Mouse (Mus musculus) urinary bladder, postnatal 10 days (tissue): Measurements from ENCODE around the gene Sort1.

ENCODE experiments used
- DNase-seq: peaks from one replicate; pipeline ENCODE4 v3.0.0; 2022; ENCODE audit warnings: low spot score

Sort1 gene

DNA sequence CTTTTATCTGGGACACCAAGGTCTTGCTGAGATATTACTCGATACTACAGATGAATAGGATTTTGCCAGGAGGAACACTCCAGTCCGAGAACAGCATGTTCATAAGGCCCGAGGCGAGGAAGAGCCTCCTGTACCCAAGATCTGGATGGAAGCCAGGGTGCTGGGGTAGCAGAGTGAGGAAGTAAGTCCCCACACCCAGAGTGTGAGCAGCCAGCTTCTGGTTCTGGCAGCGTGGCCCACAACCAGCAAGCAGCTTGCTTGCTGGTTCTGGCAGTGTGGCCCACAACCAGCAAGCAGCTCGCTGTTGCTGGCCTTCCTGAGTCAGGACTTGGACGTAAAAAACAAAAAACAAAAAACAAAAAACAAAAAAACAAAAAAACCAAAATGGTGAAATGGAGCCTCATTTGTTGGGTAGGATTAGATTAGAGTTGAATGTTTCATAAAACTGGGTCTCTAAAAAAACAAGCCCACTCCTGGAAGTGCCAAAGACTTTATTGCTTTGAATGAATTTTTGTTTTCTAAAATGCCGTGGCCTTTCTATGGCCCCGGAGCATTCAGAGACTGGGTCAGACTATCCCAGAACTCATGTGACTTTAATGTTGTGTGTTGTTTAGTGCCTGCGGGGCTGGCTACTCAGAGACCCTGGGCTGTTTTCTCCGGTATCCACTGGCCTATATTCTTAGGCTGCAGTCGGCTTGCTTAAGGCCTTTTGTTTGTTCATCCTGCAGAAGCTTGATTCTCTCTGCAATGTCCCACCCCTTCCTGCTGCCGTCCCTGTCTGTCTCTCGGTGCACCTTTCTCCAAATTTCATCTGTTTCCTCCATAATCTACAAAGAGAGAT is 11.7 kb downstream of the Sort1 start:
- no peak for DNase-seq

- DNase-seq, result no peak
Observed at GRCm38 (mm10) chr3:108296220-108297049, 12.6 kb downstream of the Sort1 start.

DNA sequence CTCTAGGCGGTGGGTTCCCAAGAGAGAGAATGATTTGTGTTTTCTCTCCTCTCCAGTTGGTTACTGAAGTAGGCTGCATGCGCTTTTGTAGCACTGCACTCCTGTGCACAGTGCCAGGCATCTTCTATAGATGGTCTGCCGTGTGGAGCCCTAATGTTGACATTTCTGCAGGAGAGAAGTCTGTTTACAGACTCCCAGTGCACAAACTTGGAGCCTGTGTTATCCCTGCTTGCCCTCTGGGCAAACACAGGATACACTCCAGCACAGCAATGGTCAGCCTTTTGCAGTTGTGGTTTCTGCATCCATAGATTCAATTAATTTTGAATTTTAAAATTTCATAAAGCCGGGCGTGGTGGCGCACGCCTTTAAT is 13.2 kb downstream of the Sort1 start:
- DNase-seq, result no peak

DNA sequence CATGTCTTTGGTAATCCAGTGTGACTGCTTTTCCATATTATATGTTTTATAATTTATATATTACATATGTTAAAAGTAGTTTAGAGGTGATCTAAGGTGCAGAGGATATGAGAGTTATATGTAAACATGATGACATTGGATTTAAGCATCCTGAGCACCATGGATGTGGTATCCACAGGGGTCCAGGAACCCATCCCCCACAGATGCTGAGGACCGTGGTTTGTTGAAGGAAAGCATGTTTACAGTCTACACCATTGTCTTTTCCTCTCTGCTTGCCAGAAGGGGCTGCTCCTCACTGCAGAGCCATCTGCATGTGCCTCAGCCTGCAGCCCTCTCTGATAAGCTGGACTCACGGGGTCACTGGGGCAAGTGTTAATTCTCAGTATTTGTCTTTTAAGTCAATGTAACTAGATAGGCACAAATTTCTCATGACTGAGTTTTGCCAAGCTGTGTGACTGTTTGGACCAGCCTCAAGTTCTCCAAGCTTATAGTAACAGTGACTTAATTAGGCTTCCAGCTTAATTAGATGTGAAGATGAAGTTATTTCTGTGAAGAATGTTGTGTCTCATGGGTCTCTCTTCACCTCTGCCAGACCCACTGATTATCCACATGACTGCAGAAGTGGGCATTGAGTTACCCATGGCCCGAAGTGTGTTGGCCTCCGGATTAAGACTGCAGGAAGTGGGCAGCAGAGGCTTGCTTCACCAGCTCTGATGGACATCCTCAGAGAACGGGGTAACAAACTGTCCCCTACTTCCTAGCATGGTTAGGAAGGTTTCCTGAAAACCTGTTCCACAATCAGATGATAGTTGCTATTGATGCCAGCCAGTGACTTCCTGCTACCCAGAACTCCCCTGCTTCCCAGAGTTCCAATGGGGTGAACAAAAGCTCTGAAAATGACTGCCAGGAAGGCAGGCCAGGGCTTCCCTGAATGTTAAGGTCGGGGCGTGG is 14.0 kb downstream of the Sort1 start:
- DNase-seq, result no peak

DNA sequence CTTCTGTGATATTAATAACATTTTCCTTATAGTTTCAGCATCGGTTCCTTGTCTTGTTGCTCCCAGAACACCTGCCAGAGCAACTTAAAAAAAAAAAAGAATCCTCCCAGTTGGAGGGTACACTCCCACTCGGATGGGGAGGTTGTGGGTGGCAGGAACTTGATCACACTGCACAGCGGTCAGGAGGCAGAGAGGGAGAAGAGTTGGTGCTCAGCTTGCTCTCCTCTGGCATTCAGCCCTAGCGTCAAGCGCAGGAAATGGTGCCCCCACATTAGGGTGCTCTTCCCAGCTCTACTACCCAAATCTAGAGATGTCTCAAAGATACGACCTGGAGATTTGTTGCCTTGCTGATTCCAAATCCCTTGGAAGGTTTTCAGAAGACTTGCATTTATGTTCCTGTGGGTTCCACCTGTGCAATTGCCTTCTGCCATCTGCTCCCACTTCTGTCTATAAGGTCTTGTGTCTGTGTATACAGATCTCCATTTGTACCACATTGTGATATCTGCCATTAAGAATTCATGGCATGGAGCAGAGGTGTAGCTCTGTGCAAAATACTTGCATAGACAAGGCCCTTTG is 16.7 kb downstream of the Sort1 start:
- DNase-seq, result no peak

DNA sequence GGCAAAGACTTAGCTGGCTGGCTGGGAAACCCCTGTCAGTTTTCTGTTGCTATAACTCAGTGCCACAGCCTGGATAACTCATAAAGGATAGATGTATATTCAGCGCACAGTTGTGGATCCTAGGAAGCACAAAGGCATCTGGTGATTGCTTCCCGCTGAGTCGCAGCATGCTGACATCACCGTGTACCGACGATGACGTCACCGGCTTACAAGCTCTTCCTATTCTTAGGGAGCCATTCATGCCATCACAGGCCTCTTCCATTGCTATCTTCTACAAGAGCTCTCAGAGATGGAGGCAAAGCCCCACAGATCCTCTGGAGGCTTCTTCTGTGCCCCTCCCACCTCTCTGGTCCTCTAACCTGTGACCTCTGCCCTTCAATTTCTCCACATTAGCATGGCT is 19.8 kb downstream of the Sort1 start:
- DNase-seq, result no peak

DNA sequence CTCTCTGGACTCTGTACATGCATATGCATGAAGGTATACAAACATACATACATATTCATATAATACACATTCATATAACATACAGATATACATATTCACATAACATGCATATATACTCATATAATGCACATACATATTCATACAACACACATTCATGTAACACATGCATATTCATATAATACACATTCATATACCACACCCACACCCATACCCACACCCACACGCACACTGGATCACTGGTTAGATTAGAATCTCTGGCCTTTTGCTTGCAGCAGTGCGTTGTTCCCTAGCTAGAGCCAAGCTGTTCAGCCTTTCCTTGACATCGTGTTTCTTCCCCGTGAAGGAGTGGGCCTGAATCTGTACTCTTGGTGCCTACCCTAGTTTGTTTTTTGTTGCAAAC is 20.9 kb downstream of the Sort1 start:
- no peak for DNase-seq

DNA sequence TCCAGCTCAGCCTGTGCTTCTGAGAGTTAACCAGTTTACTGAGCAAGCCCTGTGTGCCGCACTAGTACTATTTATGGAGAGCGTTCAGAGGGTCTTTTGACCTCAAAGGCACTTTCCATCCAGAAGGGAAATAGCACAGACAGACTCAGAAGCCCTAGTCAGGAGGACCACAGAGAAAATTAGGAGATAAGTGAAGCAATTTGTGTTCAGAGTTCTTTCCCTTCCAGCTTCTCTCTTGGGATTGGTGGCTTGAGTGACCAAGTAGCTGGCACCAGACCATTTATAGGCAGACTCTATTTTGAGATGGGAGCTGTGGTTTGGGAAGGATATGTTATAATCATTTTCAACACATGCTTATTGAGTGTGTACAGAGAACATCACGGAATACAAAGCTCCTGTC is 22.5 kb downstream of the Sort1 start:
- no peak for DNase-seq

GRCm38 (mm10) chr3:108307485-108307884 is 23.6 kb downstream of the Sort1 start:
- no peak for DNase-seq

- no peak for DNase-seq
Observed at GRCm38 (mm10) chr3:108310921-108311341, 27.0 kb downstream of the Sort1 start.

GRCm38 (mm10) chr3:108311688-108312087 is 27.8 kb downstream of the Sort1 start:
- DNase-seq, result no peak

GRCm38 (mm10) chr3:108312414-108312813 is 28.5 kb downstream of the Sort1 start:
- no peak for DNase-seq

DNA sequence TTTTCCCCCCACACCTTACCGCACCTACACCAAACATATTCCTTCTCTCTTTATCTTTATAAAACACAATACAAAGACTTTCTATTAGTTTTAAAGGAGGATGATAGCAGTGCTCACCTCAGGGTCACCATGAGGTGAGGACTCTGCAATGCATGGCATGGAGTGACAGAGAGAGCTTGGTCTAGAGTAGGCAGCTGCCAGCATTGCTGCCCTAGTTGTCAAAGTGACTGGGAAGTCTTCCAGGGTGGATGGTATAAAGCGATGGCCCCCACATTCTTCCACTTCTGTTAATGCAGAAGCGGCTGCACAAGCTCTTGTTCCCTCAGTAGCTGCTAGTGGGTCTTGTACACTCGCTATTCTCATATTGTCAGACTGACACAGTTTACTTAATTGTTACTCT is 29.3 kb downstream of the Sort1 start:
- DNase-seq, result no peak

DNA sequence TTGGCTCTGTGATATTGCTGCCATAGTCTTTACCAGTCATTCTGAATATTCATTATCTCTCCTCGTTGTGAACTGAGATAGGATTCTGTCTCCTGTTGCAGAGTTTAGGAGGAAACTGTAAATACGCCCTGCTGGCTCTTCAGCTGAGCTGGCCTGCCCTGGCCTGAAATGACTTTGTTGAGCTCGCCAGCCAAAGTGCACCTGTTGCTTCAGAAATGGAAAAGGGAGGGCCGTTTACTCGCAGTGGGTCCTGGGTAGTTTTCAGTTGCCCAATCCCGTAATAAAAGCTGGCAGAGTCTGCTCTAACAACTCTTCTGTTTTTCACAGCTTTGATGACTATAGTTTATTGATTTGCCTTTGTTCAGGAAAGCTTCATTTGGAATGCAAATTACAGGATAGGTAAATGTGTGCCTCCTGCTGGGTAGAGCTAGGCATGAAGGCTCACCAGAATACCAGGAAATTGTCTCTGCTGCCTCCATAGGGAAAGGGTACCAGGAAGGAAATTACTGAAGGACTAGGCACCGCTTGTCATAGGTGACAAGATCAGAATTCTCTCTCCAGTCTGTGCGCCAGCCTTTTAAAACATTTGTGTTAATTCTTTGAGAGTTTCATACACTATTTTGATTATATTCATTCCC is 30.3 kb downstream of the Sort1 start:
- no peak for DNase-seq

DNA sequence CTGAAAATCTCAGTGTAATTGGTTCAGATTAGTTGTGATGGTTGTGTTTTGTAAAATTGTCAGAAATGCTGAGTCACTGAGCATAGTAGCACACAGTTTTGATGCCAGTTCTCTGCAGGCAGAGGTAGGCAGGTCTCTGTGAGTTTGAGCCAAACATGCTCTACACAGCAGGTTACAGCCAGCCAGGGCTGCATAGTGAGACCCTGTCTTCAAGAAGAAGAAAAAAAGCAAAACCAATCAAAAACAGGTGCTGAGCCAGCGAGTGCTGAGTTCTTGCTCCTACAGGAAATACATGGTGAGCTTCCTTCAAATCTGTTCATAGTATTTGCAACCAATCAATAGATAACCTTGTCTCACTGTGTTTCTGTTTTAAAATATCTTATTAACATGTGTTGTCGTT is 34.6 kb downstream of the Sort1 start:
- DNase-seq, result no peak

DNA sequence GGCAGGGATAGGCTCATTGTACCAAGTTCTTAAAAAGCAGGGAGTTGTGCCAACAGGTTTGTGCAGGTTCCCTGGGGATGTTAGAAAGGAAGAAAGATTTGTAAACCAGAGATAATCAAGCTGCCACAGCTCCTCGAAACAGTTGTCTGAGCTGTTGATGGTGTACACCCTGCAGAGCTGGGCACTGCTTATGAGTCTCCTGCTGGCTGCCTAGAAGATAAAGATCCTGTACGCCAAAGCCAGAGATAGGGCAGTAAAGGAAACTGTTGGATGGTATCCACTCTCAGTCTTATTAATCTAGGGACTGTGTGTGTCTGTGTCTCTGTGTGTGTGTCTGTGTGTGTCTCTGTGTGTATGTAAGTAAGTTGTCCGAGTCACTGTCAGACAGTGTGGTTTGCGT is 37.8 kb downstream of the Sort1 start:
- no peak for DNase-seq

DNA sequence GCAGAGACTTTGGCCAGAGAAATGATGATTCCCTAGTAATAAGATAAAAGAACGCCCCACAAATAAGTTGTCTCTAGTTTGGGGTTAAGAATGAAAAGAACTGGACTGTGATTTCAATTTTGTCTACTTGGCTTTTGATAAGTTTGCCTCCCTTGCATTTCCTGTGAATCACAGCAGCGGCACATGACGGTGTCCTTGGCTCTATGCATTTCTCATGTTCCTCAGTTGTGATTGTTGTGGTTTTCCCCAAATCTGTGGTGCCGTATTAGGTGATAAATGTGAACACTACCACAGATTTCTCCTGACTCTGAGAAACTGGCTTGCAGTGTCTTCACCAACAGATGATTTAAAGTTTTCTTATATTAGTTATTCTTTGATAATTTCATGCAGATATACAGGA is 38.3 kb downstream of the Sort1 start:
- DNase-seq, result no peak

DNA sequence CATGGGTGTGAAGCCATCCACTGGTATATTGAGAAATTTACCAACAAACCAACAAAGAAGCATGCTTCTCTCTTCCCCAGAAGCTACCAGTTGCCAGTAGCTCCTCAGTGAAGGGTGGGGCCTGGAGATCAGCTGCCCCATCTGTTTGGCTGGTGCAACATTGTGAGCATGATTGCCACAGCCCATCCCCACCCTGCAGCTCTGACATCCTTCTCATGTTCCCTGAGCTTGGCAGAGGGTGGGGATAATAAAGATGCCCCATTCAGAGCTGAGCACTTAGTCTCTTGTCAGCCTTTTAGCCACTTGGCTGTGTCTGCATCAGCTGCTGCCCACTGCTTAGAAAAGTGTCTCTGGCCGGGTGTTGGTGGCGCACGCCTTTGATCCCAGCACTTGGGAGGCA is 39.1 kb downstream of the Sort1 start:
- DNase-seq, result no peak

DNA sequence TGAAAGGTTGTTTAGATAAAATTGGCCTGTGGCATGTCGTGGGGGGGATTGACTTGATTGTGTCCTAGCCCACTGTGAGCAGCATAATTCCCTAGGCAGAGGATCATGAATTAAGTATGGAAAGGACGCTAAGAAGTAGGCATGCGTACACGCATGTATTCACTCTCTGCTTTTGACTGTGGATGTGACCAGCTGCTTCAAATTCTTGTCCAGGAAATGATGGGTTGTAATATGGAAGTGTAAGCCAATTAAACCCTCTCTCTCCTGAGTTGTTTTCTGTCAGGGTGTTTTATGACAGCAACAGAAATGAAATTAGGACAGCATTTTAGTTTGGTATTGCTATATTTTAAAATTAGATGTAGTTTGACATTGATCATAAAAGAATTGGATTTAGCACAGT is 41.0 kb downstream of the Sort1 start:
- DNase-seq, result no peak

- no peak for DNase-seq
Observed at GRCm38 (mm10) chr3:108325521-108325920, 41.6 kb downstream of the Sort1 start.

DNA sequence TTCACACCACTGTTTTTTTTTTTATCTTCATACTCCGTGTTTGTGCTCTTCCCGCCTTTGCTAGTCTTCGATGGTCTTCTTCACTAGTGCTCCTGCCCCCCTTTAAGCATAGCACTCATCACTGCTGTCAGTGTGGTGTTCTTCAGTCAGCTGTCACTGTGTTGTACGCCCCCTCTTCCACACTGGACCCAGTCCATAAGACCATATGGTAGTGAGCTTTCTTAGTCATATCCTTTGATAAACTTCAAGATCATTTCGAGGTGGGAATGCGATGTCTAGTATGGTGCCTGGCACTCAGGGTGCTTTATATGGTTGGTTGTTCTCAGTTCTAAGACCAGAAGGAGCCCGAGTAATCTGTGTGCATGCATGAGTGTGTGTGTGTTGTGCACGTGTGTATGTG is 43.4 kb downstream of the Sort1 start:
- no peak for DNase-seq
